Mouse (Mus musculus): ENCODE measurements around the gene Enkd1.

Gene Enkd1

DNA sequence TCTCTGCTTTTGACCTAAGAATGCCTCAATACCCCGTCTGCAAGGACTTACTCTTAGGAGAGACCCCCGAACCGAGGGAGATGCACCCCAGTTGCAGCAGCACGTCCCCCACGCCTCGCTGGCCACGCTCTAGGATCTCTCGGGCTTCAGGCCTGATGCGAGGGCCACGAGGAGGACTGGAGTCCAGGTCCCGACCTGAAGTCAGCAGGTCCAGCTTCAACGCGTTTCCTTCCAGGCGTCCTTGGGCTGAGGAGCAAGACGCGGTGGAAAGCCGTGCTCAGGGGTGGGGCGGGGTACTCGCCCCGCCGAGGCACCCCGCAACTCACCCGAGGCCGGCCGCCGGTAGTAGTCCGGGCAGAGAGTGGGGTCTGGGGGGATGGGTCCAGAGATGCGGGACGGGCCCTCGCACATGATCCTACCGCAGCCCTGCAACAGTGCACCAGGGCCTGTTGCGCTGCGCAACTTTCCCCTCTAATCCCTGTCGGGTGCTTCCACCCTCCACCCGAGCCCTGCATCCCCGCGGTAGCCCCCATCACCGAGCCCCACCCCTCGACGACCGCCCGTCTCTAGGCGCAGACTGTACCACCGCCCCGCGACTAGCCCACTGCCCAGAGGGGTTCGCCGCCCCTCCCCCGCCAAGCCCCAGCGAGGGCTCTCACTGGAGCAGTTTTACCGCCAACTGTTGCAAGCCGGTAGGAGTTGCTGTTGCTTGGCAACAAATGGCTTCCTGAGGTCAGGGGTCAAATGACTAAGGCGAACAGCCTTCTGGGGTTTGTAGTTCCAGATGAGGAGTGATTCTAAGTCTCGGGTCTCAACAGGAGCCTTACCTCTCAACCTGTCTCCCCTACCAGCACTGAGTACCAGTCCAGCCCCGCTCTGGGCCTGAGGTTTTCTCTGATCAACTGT is at the start of gene Enkd1, which contains the start of gene 4933405L10Rik:
Gene Enkd1 (minus strand): TSS at position 713 of the 906 bp plus-strand sequence.
Gene 4933405L10Rik (plus strand): TSS at position 158 of the 906 bp plus-strand sequence.
- DNase-seq: peak; percentile 85 to 90

DNA sequence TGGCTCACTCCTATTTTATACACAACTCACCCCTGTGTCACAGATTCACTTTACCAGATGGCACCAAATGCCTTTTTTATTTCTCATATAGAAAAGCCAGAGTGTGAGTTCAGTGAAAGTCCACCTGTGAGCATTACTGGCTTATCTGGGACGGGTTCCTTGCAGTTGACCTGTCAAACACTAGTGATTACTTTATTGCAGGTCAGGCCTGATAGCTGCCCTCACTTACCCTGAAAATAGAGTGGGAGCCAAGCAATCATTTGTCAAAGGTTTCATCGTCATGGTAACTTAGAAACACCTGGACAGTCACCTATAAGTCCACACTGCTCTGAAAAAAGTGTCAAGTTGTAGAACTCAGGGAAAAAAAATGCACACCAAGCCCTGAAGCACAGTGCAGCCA is 46.7 kb upstream of the Enkd1 start:
- no peak for DNase-seq

DNA sequence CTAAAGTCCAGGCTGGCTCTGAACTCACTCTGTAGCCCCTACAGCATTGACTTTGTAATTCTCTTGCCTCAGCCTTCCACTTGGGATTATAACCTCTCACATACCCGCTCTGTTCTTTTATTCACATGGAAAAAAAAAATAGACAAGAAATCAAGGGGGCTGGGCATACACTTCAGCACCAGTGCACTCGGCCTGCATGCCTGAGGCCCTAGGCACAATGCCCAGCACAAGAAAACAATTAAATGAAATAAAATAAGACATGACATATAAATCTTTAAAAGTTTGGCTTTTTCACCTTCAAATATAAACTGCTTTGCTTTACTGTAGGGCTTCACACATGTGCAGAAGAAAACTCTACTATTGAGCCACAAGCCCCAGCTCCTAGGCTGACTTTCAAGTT is 45.9 kb upstream of the Enkd1 start:
- no peak for DNase-seq

DNA sequence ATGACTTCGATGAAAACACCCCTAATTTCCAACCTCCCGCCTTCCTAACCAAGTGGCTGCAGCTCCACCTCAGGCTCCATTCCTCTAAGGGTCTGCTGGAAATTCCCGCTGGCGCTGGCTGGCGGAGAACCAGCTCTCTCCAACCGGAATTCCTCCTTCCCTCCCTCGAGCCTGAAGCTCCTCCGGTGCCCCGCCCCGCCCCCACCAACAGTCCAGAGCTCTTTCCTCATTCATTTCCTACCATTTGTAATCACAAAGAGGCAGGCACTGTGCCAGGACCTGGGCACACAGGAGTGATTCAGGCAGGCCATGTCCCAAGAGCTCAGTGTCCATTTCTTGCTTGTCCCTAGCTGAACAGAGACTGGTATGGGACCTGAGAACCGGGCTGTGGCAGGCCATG is 42.6 kb upstream of the Enkd1 start:
- DNase-seq: peak; percentile 90 to 91

DNA sequence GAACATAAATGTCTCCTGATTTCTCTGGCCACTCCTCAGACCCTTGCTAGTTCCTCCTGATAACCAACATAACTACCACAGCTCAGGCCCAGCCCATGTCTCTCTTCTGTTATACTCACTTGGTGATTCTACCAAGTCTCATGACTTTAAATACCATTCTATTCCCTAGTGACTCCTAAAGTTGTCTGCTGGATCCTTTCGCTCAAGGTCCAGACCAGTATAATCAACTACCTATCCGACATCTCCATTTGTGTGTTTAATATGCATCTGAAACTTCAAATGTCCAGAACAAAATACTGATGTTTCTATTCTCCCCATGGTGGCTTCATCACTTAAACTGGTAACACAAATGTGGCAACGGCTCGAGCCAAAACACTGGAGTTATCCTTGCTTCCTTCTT is 35.3 kb upstream of the Enkd1 start:
- DNase-seq: no peak

DNA sequence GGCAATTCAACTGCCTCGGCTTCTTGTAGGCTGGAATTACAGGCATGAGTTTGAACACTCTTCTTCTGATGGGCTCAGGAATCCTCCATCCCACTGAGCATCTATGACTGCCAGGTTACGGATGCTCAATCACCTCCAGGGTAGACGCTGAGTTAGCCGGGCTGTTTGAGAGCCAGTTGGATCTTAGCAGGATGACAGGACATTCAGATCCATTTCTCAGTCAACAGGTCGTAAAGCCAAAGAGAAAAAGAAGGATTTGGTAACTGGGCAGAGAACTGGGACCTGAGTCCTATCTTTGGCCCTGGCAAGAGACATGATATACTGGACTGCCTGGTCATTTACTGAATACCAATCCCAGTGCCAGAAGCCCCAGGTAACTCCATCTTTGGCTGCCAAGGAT is 31.2 kb upstream of the Enkd1 start:
- no peak for DNase-seq

DNA sequence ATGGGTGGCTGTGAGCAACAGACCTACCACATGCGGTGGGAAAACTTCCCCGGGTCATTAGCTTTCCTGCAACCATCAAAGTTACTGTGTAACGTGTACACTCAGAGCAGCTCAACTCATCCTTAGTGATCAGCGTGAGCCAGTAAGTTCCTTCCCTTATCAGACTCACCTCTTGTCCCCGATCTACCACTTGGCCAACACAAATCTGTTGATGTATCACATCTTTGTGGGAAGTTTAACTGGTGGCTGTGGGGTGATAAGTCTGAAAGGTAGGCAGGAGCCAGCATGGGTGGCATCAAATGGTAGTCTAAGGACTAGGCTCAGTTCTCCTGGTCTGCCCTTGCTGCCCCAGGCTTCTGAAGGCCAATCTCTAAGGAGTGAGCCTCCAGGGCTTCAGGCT is 24.2 kb upstream of the Enkd1 start:
- DNase-seq: no peak

DNA sequence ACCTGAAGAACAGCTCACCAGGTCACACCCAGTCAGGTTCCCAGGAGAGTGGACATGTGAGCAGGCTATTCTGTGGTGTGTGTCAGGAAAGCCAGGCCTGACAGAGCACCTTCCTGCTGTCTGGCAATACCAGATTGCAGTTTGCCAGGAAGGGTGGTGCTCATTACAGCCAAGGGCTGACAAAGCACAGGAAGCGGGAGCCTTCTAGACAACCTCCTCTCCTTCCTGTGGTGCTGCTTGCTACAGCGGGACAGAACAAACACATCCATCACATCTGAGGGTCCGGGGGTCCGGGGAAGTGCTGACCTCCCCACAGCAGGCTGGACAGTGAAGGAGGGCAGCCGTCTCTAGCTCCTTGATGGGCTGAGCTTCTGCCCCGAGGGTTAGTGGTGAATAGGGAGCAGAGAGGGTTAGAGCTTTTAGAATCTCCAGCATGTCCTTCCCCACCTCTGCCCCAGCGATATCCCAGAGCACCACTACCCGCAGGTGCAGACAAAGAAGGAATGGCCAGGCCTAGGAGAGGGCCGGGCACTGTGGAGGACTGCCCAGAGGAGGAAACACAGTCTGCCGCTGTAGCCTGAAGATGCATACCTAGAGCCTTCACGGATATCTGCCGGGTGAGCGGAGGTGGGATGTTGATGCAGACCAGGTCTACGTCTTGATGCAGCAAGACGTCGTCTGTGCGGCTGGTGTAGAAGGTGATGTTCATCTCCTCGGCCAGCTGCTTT is 19.6 kb upstream of the Enkd1 start:
- DNase-seq: peak; percentile 67 to 83

DNA sequence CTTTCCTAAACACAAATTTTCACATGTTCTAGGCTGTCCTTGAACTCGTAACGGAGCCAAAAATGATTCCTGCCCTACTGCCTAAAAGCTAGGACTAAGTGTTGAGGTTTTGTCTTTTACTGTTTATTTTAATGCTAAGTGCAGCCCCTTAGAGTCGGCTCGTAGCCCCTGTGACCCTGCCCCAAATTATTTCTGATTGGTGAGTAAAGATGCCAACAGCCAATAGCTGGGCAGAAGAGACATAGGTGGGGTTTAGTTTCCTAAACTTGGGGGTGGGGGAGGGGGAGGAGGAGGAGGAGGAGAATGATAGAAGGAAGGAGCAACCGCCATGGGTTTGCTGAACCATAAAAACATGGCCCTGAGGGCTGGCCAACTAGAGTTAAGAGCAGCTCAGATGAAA is 17.7 kb upstream of the Enkd1 start:
- DNase-seq: no peak

DNA sequence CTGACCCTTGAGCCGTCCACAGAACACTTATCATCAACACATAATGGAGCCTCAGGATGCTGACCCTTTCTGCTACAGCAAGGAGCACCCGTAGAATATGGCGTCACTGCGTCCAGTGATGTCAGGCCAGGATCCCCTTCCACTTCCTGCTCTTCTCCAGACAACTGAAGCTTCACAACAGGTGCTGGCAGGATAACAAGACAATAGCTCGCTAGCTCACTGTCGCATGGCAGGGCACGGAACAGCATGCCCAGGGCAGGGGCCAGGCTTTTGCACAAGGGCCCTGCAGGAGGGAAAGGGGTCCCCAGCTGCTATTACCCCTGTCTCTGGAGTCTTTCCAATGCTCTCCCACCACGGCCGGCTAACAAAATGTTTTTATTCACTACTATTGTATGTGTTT is 14.9 kb upstream of the Enkd1 start:
- DNase-seq: no peak

DNA sequence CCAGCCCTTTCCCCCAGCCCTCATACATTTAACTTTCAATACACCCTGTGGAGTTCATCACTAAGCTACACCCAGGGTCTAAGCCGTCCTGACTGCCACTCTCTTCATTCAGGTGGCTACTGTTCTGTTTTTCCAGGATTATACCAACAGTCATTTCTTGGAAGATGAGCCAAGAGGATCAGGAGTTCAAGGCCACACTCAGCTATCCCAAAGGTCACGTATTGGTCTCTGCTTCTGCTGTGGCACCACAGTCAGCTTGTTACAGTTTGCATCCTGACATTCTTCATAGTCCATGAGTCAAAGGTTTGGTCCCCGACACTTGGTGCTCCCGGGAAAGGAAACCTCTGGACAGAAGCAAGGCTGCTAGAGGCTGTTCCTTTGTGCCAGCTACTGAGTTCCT is 11.6 kb upstream of the Enkd1 start:
- DNase-seq: no peak

DNA sequence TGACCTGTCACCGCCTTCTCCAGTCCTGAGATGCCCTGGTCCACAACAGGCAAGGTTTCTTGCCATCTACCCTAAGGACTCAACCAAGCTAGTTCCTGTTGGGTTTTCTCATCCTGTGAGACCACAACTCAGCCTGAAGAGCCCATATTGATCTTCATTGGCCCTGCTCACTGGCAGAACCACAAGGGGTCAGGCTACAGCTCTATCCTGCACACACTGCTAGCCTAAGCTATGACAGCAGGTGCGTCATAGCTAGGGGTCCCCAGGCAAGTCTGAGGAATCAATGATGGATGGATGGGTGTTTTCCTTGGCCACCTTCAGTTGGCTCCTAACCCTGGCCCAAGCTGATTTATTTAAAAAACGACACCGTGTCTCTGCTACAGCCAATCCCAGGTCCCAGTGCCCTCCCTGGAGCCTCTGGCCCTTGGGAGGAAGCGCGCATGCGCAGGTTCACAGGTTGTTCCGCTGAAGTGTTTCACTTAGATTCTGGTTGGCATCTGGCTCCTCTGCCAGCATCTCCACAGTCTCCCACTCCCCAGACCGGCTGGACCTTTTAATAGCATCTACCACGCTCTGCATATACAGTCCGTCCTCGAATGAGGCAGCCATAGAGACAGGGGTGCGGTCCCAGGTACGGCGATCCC is 8.4 kb upstream of the Enkd1 start:
- no peak for DNase-seq

DNA sequence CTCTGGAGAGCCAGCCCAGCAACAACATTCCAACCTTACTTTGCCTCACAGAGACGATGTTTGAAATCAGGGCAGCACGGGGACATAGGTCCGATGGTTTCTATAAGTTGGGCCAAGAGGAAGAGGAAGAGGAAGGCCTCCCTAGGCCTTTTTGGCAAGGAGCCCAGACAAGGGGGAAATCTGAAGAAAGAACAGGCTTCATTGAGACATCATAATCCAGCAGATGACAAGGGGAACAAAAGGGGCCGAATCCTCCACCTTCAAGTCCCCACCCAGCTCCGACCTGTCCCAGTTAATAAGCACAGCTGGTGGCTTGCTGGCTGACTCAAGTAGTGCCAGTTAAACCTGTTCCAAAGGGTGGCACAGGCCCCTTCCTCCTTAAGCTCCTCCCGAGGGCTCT is 7.0 kb upstream of the Enkd1 start:
- peak; percentile 36 to 38 for DNase-seq

DNA sequence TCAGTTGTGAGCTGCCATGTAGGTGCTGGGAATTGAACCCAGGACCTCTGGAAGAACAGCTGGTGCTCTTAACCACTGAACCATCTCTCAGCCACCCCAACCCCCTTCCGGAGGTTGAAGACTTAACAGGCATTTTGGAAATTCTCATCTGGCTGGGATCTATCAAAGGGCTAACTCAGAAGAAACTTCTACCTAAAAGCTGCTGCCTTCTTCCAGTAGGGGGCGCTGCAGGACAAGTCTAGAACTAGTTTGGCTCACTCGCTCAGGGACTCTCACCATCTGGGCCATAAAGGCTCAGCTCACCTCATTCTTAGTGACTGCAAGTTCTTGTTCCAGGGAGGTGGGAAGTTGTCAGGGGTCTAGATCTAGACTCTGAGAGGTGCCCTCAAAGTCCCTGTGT is 6.1 kb upstream of the Enkd1 start:
- DNase-seq: peak; percentile 76 to 91

DNA sequence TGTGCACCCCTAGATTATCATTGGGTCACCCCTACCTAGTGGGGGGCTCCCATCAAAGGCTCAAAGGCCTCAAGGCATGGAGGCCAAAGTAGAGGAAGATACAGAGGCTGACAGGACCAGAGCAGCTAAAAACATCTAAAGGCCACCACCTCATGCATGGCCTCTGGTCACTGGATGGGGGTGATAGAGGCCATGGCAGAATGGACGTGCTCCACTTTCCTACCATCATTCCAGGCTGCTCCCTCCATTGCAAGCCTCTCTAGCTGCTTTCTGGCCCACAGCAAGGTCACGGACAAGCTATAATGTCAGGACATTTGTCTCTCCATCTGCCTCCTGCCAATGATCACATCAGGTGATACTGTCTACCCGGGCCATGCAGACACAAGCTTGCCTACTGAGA is 4.3 kb upstream of the Enkd1 start:
- no peak for DNase-seq

DNA sequence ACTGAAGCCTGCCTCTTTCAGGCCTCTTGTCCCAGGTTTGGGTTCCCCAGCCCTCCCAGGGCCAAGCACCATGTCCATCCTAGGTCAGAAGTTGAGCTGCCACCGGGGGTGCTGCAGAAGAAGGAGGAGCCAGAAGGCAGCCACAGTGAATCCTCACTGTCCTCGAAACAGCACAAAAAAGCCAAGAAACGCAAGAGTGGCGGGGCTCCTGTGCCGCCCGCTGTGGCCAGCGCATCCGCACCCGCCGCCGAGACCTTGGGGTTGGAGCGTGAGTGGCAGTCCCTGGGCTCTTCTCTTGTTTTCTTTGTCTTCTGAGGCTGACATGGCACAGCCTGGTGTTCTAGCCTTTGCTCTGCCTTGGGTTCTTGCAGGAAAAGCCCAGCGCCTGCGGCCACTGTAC is 1.3 kb upstream of the Enkd1 start:
- DNase-seq: peak in 1 of 2 experiments; percentile 3

DNA sequence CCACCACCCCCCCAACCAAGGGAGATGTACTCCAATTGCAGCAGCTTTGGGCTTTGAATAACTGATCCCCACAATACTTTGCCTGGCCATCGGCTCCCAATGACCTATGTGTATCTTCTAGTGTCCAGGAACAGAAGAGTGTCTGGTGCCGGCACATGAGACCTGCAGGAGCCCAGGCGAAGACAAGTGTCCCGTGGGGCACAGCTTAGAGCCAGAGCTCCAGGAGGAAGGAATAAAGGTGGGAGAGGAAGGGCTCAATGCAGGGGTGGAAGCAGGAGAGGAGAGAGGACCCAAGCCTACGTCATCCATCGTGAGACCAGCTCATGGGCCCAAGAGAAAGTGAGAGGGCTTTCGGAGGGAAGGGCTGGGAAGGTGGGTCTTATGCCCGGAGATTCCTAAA is 665 bp upstream of the Enkd1 start:
- DNase-seq: no peak

DNA sequence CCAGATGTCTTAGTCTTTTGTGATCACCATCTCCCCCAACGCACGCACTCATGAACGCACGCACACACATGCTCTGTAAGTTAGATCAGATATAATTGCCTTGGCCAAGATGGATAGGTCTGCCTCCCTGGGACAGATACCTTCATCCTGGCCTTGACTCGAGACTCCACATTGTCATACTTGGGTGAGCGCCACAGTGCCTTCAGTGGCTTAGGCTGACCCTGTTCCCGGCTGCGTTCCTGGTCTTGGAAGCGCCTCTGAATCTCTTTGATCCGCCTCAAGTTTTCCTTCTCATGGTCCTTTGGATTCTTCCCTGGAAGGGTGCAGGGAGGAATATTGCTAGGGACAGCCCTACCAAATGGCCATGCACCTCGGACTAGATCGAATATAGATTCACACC is 1.6 kb downstream of the Enkd1 start:
- no peak for DNase-seq

DNA sequence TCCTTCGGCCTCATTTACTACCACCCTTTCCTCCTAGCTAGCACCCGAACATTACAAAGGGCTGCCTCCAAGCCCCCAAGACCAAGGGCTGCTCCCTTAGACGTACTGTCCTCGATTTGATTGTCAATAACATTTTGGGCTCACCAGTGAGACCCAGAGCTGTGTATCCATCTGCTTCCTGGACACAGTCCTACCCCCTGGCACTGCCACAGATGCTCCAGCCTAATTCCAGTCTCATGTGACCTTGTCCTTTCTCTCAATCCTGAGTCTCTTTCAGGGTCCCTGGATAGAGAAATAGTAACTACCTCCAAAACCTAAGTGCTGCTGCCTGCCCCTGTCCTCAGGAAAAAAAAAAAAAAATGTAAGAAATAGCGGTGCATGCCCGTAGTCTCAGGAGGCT is 3.1 kb downstream of the Enkd1 start:
- DNase-seq: no peak

DNA sequence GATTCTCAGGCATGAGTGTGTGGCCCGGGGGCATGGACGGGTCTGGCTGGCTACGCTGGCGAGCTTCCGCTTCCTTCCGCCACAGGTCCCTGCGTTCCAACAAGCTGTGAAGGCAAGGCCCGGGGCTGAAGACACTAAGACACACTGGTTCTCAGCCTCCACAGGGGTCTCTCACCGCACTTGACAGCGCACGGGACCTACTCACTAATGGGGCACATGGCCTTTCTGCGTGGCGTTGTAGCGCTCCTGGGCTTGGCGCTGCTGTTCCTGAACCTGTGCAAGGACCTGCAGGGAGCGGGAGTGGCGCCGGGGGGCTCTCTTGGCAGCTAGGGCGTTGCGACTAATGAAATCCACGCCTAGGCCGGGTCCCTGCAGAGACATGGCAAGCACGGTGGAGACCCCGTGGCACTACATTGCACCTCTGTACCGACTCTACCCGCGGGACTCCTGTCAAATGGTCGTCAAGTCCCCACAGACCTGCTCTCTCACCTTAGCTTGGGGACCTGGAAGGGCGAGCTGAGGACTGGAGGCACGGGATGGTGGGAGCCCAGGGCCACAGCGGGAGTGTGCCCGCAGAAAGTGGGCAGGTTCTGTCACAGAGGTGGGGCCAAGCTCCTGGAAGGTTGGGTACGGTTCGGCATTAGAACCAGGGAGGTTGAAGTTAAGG is 3.7 kb downstream of the Enkd1 start:
- DNase-seq: no peak

DNA sequence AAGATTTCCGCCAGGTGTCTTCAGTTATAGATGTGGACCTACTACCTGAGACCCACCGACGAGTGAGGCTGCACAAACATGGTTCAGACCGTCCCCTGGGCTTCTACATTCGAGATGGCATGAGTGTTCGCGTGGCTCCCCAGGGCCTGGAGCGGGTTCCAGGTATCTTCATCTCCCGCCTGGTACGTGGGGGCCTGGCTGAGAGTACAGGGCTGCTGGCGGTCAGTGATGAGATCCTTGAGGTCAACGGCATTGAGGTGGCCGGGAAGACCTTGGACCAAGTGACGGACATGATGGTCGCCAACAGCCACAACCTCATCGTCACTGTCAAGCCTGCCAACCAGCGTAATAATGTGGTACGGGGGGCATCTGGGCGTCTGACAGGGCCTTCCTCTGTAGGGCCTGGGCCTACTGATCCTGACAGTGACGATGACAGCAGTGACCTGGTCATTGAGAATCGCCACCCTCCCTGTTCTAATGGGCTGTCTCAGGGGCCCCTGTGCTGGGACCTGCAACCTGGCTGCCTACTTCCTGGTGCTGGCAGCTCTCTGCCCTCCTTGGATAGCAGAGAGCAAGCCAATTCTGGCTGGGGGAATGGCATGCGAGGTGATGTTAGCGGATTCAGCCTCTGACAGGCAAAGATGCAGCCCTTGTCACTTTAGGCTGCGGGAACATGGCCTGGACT is 5.1 kb downstream of the Enkd1 start:
- no peak for DNase-seq

DNA sequence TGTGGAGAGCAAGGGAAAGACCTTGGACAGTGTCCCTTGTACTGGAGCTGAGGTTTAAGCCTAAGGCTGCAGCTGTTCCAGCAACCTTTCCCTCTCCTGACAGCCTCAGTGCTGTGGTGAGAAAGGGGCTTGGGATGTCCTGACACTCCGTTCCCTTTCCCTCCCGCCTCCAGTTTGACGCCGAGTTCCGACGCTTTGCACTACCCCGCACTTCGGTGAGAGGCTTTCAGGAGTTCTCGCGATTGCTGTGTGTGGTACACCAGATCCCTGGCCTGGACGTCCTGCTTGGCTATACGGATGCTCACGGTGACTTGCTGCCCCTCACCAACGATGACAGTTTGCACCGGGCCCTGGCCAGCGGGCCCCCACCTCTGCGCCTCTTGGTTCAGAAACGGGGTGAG is 6.0 kb downstream of the Enkd1 start:
- DNase-seq: no peak
